Mouse (Mus musculus) neural tube, embryonic 11.5 days (tissue): ENCODE measurements around the gene Zfp239. TPM values are rescaled to one million over a fixed set of nuclear protein-coding genes. Genes with fewer than 3 reads are reported as not detected.
A peak's percentile ranks its signal among the peaks of the same experiment; 100 is the strongest.
"Not testable (repeated sequence)": the region's sequence is repeated elsewhere in the genome, so short reads cannot be mapped to it uniquely, and the experiment has no call there.

Experiments
- ATAC-seq: fragments of 200-750 bp; cut with Nextera tagmentation; 2 replicates; pipeline ENCODE4 v1.8.0; 2017; ENCODE audit warnings: moderate number of reproducible peaks, mild to moderate bottlenecking, moderate TSS enrichment, moderate library complexity; ENCODE audit not compliant: insufficient read depth, low FRiP score, low TSS enrichment
- DNase-seq: peaks from one replicate; pipeline ENCODE4 v3.0.0-alpha.2; 2015; ENCODE audit warnings: low spot score
- H3K27ac ChIP-seq: fragments of 300-500 bp; sonication (generic); 2 replicates; pipeline ENCODE4 v1.5.1; 2014; ENCODE audit warnings: low read depth, mild to moderate bottlenecking, low read length
- H3K27me3 ChIP-seq: fragments of 300-500 bp; sonication (generic); 2 replicates; pipeline ENCODE4 v1.6.1; 2014; ENCODE audit warnings: mild to moderate bottlenecking, low read length, mixed read lengths; ENCODE audit not compliant: control insufficient read depth, insufficient read depth
- H3K36me3 ChIP-seq: fragments of 300-500 bp; sonication (generic); 2 replicates; pipeline ENCODE4 v1.6.1; 2014; ENCODE audit warnings: mild to moderate bottlenecking, low read length, moderate library complexity, mixed read lengths; ENCODE audit not compliant: control insufficient read depth, insufficient read depth
- H3K4me1 ChIP-seq: fragments of 300-500 bp; sonication (generic); 2 replicates; pipeline ENCODE4 v1.6.1; 2014; ENCODE audit warnings: low read length, mixed read lengths; ENCODE audit not compliant: control insufficient read depth, insufficient read depth
- H3K4me2 ChIP-seq: fragments of 300-500 bp; sonication (generic); 2 replicates; pipeline ENCODE4 v1.6.1; 2014; ENCODE audit warnings: low read depth, mild to moderate bottlenecking, moderate library complexity
- H3K4me3 ChIP-seq: fragments of 300-500 bp; sonication (generic); 2 replicates; pipeline ENCODE4 v1.5.1; 2014; ENCODE audit warnings: low read depth, low read length
- H3K9ac ChIP-seq: fragments of 300-500 bp; sonication (generic); 2 replicates; pipeline ENCODE4 v1.6.1; 2014; ENCODE audit warnings: mild to moderate bottlenecking, low read length
- H3K9me3 ChIP-seq: fragments of 300-500 bp; sonication (generic); 2 replicates; pipeline ENCODE4 v1.6.1; 2016; ENCODE audit warnings: low read length; ENCODE audit not compliant: control insufficient read depth
- WGBS: fragments of 180-500 bp; shearing (Covaris S2); extraction: QIAGEN DNeasy Blood & Tissue Kit; methylation state at CpG from one replicate; pipeline ENCODE4 v1.1.7; 2014; 5-methylcytosine and 5-hydroxymethylcytosine counted together
- polyA plus RNA-seq: library from polyadenylated mRNA; unstranded; fragments of >200 nt; fragmentation: Nextera tagmentation; extraction: Ambion mirVana; gene quantifications from 2 replicates; pipeline ENCODE4 v1.2.1, GENCODE M21; 2014

Zfp239 gene
- polyA plus RNA-seq, 1 experiment from 2014 or later, result 9.6 TPM

DNA sequence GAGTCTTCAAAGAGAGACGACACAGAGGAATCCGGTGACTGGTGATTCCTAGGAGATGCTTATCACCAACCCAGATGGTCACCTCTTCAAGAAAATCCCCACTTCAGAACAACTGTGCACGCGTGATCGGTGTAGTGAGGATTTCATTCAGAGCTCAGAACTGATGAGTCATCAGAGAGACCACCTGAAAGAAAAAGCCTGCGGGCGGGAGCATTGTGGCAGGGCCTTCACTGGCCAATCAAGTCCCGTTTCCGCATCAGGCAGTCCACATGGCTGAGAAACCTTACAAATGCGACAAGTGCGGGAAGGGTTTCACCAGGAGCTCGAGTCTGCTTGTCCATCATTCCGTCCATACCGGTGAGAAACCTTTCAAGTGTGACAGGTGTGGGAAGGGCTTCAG, 9.1 kb downstream of the Zfp239 start:
- no peak for ATAC-seq
- Histone ChIP-seq H3K27ac (no peak overlapping the region), H3K4me1 (no peaks in the 10 kb centered on the region), H3K27me3 (no peaks in the 10 kb centered on the region), H3K9me3 (no peaks in the 10 kb centered on the region), H3K4me3 (no peak overlapping the region), H3K36me3 (no peaks in the 10 kb centered on the region), H3K9ac (no peak overlapping the region), H3K4me2 (no peak overlapping the region)
- WGBS, result 77% methylated on average over 14 of the region's 14 CpGs
- no peak for DNase-seq

GRCm38 (mm10) chr6:117873450-117873849, 11.6 kb downstream of the Zfp239 start:
- H3K27ac ChIP-seq, H3K4me1 ChIP-seq, DNase-seq, H3K36me3 ChIP-seq, H3K4me3 ChIP-seq, H3K27me3 ChIP-seq, H3K9me3 ChIP-seq, H3K4me2 ChIP-seq, ATAC-seq, H3K9ac ChIP-seq: not testable (repeated sequence)
- 89% methylated on average over 7 of the region's 7 CpGs for WGBS

DNA sequence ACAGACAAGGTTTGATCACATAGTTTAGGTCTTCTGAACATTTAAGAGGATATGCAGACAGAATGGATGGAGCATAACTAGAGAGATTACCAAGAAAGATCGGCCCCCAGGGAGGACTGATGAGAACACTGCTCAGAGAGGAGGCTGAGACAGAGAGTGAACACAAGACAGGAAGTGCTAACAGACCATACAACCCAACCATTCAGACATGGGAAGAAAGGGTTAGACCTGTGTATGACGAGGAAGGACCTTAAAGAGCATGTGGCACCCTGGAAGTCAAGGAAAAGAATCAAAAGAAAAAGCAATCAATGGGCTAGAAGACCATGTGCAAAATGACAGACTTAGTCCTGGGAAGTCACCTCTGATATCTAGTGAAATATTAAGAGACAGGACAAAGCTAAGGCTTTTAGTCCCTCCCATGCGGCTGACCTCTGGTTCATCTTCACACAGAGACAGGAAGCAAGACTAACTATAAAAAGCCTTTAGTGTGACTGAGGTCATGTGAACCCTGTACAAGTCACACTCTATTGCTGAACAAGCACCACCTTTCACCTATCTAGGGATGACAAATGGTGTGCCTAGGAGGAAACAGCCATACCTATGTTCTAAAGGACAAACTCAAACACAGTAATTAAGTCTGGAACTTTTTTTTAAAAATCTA, 12.9 kb downstream of the Zfp239 start:
- no peak overlapping the region for H3K4me2 ChIP-seq
- H3K9me3 ChIP-seq, result no peaks in the 10 kb centered on the region
- H3K36me3 ChIP-seq, result no peaks in the 10 kb centered on the region
- H3K27ac ChIP-seq, result no peak overlapping the region
- no peak for ATAC-seq
- H3K4me1 ChIP-seq, result no peaks in the 10 kb centered on the region
- H3K4me3 ChIP-seq, result no peak overlapping the region
- DNase-seq, result no peak
- H3K27me3 ChIP-seq, result no peaks in the 10 kb centered on the region
- 81% methylated on average over 3 of the region's 3 CpGs for WGBS
- H3K9ac ChIP-seq, result no peak overlapping the region

DNA sequence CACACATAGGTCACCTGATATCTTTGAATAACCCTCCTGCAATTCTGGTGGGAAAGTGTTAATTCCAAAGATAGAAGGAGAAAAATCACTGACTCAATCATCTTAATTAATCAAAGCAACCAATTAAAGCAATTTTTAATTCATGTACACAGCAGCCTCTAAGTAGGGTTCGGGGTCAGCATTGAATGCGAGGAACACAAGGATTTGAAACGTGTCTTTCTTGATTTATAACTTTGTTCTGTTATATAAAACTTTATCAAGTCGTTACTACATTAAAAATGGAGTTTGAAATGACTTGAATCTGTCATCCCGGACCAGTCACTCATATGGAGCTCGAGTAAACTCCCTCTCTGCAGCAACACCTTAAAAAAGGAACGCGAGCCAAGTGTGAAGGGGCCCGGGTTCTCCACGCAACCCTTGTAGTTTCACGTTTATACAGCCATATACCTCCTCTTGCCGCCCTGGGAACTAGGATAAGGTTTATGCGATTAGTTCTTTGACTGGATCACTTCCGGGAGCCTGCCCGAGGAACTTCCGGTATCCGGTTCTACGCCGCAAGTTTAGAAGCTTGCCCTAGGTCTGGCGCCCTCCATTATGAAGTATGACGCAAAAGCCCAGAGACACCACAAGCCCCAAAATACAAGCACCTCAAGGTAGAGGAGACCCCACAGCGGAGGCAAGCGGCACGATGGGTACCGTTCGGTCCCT, 17.0 kb downstream of the Zfp239 start:
- peak; percentile 82 for ATAC-seq
- H3K4me3 ChIP-seq, result peak overlapping the region; percentile 41

DNA sequence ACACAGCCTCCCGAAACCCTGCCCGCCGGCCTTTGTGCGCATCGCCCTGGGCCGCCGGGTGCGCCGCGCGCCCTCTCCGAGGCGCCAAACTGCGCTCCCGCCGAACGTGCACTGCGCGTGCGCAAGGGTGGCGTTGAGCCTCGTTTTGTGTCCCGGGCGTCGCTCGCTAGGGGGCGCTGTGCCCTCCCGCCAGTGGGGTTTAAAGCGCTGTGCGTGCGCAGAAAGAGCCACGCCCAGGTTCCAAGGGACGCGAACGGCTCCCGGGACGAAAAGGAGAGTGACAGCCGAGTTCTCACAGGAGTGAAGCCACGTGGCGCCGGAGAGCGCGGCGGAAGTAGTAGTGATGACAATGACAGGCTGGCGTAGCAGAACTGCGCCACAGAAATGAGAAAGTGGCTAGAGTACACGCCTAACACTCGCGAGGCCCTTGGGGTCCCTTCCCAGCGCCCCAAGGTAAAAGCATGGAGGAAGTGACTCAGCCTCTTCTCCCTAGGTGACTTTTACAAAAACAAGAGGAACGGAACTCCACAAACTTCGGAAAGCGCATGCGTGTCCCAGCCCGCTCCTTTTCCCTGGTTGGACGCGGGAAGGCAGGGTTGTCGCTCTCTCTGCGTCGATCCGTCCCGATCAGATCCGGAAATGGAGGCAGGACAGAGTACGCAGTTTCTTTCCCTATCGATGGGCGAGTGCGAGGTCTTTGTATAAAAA, 17.7 kb downstream of the Zfp239 start:
- Histone ChIP-seq H3K4me3 (peak overlapping the region; percentile 41), H3K27ac (peak overlapping the region; percentile 96), H3K36me3 (no peaks in the 10 kb centered on the region), H3K4me2 (peak overlapping the region; percentile 68), H3K9me3 (no peaks in the 10 kb centered on the region), H3K4me1 (peaks cover 6% of the 10 kb centered on the region; the same call in 1 of the 2 replicates), H3K27me3 (no peaks in the 10 kb centered on the region), H3K9ac (peak overlapping the region; percentile 72)
- peak; percentile 100 for DNase-seq
- peak; percentile 93 for ATAC-seq
- WGBS, result under 1% methylated on average over 67 of the region's 67 CpGs

More for the DNA sequence above, 17.0 kb downstream of the Zfp239 start:
- peaks cover 6% of the 10 kb centered on the region; the same call in 1 of the 2 replicates for H3K4me1 ChIP-seq
- WGBS, result 14% methylated on average over 26 of the region's 26 CpGs
- H3K4me2 ChIP-seq, result peak overlapping the region; percentile 68
- peak overlapping the region; percentile 72 for H3K9ac ChIP-seq
- H3K27ac ChIP-seq, result peak overlapping the region; percentile 96
- H3K27me3 ChIP-seq, result no peaks in the 10 kb centered on the region
- no peak for DNase-seq
- no peaks in the 10 kb centered on the region for H3K36me3 ChIP-seq
- H3K9me3 ChIP-seq, result no peaks in the 10 kb centered on the region

DNA sequence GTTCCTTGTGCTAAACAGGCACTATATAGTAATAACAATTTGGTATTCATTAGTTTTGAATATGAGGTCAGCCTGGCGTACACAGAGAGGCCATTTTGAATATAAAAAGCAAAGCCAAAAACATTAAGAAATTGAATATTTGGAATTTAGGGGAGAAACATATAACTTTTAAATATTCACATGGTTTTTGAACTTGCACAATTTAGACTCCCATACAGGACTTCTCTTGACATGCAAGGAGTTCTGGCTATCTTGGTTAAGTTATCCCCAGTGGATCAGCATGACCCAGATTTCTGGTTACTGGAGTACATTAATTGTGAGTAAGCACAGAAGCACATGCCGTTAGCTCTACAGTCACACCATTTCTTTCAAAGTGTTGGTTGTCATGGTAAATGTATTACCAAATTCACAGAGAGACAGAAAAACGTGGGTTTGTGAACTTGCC, 18.5 kb downstream of the Zfp239 start:
- H3K9ac ChIP-seq, result no peak overlapping the region; the same call in 1 of the 2 replicates
- DNase-seq (no peak), ATAC-seq (no peak)
- H3K27ac ChIP-seq, result peak overlapping the region; percentile 96
- peaks cover 6% of the 10 kb centered on the region; the same call in 1 of the 2 replicates for H3K4me1 ChIP-seq
- H3K9me3 ChIP-seq, result no peaks in the 10 kb centered on the region
- no peaks in the 10 kb centered on the region for H3K27me3 ChIP-seq
- H3K36me3 ChIP-seq, result no peaks in the 10 kb centered on the region
- H3K4me2 ChIP-seq, result peak overlapping the region; percentile 68
- peak overlapping the region; percentile 41 for H3K4me3 ChIP-seq
- 35% methylated on average over 3 of the region's 3 CpGs for WGBS

- WGBS, result 51% methylated on average over 7 of the region's 7 CpGs
- H3K9me3 ChIP-seq, result no peaks in the 10 kb centered on the region
- H3K4me1 ChIP-seq, result peaks cover 6% of the 10 kb centered on the region; the same call in 1 of the 2 replicates
- ATAC-seq, result no peak
- no peak overlapping the region for H3K4me3 ChIP-seq
- H3K4me2 ChIP-seq, result no peak overlapping the region
- no peak for DNase-seq
- H3K9ac ChIP-seq, result no peak overlapping the region
- H3K27me3 ChIP-seq, result no peaks in the 10 kb centered on the region
- no peaks in the 10 kb centered on the region for H3K36me3 ChIP-seq
- no peak overlapping the region for H3K27ac ChIP-seq
Measured at GRCm38 (mm10) chr6:117881229-117881628, 19.3 kb downstream of the Zfp239 start.

- Histone ChIP-seq H3K27me3 (no peaks in the 10 kb centered on the region), H3K36me3 (no peaks in the 10 kb centered on the region), H3K4me2 (no peak overlapping the region), H3K4me1 (peaks cover 6% of the 10 kb centered on the region; the same call in 1 of the 2 replicates), H3K4me3 (no peak overlapping the region), H3K9ac (no peak overlapping the region), H3K9me3 (no peaks in the 10 kb centered on the region), H3K27ac (no peak overlapping the region)
- no peak for DNase-seq
- WGBS, result 72% methylated on average over 7 of the region's 7 CpGs
- ATAC-seq, result no peak
Measured at GRCm38 (mm10) chr6:117881997-117882396, 20.1 kb downstream of the Zfp239 start.
